Mouse (Mus musculus) adrenal gland, adult 2 months (tissue): Measurements from ENCODE around the gene Cd3g. TPM values are rescaled to one million over a fixed set of nuclear protein-coding genes. Genes with fewer than 3 reads are reported as not detected.

Source experiments
- DNase-seq: peaks from one replicate; pipeline ENCODE4 v3.0.0; 2021
- long read RNA-seq: library from polyadenylated mRNA; stranded (forward); transcript quantifications from one replicate; pipeline ENCODE4 v2.0.0, GENCODE M21; 2021
- polyA plus RNA-seq: library from polyadenylated mRNA; depleted of rRNA; stranded (reverse); fragments of >200 nt; gene quantifications from 2 replicates; pipeline ENCODE4 v1.2.3, GENCODE M21; 2012; rRNA removed
- total RNA-seq, 2 experiments: library from RNA; stranded (reverse); gene quantifications; 2 replicates each; pipeline ENCODE4 v1.2.3; 2021

The Cd3g gene
- 1 to 10 TPM in 1 of 2 experiments, not detected in 1; 1.0 TPM for total RNA-seq
- polyA plus RNA-seq = 0.21 TPM in 1 of 2 replicates, not detected in the other
- long read RNA-seq, partial matches to known transcripts = 0 of 1 reads
- long read RNA-seq, other reads (novel, unspliced or antisense) = 0 of 1 reads

GRCm38 (mm10) chr9:44980242-44980641 is at the start of gene Cd3g:
TSS of gene Cd3g (minus strand) at chr9:44980431.
- no peak for DNase-seq

- DNase-seq = no peak
Observed at GRCm38 (mm10) chr9:45027376-45027775, 47.1 kb upstream of the Cd3g start.

- no peak for DNase-seq
Observed at GRCm38 (mm10) chr9:45024187-45024586, 44.0 kb upstream of the Cd3g start.

- DNase-seq = no peak
Observed at GRCm38 (mm10) chr9:45023638-45024037, 43.4 kb upstream of the Cd3g start.

GRCm38 (mm10) chr9:45022800-45023199 is 42.6 kb upstream of the Cd3g start:
- peak; percentile 40 for DNase-seq

DNA sequence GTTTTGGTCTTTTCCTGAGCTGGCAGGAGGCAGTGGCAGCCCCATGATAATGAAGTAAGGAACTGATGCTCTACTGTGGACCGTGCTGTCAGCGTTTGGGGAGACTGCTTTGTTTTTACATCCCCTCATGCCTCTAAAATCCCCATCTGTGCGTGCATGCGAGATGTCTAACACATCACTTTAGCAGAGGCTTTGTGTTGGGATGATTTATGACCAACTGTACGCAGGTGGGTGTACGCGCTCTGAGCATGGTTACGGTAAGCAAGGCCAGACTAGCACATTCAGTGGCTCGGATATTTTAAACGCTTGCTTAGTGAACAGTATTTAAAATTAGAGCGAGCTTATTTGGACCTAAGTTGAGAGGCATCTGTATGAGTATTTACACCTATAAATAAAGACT is 37.8 kb upstream of the Cd3g start:
- no peak for DNase-seq

- DNase-seq = no peak
Observed at GRCm38 (mm10) chr9:45015841-45016240, 35.6 kb upstream of the Cd3g start.

DNA sequence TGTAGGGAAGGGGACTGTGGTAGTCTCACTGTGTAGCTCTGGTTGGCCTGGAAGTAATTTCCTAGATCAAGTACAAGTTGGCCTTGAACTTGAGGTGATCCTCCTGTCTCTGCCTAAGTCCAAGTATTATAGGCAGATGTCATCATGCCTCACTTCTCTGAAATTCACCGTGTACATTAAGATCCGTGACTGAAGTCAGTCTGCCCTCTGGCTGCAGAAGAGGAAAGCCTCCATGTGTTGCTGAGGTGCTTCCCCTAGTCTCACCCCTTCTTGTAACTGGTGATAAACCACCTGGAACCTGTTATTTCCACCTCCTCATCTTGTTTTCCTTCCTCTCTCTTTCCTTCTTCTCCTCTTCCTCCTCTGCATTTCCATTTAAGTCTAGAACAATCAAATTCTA is 34.6 kb upstream of the Cd3g start:
- no peak for DNase-seq

- no peak for DNase-seq
Observed at GRCm38 (mm10) chr9:45011291-45011690, 31.1 kb upstream of the Cd3g start.

DNA sequence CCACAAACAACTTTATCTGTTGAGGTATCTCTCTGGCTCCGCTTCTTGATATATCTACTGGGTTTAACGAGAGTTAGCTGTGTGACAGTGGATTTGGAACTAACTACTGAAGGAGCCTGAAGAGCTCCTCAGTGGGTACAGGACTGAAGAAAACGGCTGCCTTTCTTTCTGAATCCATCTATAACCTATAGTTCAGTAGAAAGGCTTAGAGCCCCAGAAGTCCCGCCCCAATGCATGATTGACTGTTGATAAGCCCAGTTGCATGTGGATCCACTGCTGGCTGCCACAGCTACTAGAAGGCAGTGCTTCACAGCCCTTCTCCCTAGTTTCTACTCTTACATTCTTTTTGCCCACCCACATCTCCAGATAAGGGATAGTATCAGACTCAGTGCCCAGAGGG is 30.2 kb upstream of the Cd3g start:
- no peak for DNase-seq

- DNase-seq = no peak
Observed at GRCm38 (mm10) chr9:45009180-45010078, 29.2 kb upstream of the Cd3g start, which contains the start of gene Cd3e. TSS of gene Cd3e (minus strand) at chr9:45009627.

GRCm38 (mm10) chr9:45008342-45008741 is 28.1 kb upstream of the Cd3g start:
- no peak for DNase-seq

- DNase-seq = no peak
Observed at GRCm38 (mm10) chr9:45007404-45007803, 27.2 kb upstream of the Cd3g start.

DNA sequence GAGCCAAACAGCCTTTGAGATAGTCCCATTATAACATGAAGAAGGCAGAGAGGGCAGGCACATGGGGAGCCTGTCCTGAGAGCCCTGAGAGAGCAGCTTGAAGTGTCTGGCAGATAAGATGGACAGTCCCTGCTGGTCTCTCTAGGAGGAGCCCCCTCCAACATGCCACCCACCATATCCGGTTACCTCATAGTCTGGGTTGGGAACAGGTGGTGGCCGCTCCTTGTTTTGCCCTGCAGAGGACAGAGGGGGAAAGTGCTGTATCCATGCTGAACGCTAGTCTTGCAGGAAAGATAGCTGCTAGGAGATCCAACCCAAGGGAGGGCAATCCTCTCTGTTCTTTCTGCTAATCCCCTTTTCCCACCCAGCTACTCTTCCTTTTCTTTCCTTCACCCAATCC is 20.0 kb upstream of the Cd3g start:
- DNase-seq = no peak

GRCm38 (mm10) chr9:44999776-45000175 is 19.5 kb upstream of the Cd3g start:
- DNase-seq = no peak

DNA sequence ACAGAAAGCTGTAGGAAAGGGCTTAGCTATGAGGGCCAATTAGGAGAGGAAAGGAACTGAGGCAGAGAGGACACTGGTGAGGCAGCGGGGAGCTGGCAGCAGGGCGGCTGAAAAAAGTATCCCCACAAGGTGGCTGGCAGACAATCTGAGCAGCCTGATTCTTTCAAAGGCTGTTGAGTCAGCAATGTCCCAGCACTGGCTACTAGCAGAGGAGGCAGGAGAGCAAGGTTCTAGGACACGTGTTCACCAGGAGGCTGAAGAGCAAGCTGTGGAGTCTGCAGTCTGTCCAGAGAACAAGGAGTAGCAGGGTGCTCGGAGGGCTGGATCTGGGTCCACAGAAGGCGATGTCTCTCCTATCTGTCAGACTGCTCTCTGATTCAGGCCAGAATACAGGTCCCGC is 18.9 kb upstream of the Cd3g start:
- peak; percentile 17 for DNase-seq

DNA sequence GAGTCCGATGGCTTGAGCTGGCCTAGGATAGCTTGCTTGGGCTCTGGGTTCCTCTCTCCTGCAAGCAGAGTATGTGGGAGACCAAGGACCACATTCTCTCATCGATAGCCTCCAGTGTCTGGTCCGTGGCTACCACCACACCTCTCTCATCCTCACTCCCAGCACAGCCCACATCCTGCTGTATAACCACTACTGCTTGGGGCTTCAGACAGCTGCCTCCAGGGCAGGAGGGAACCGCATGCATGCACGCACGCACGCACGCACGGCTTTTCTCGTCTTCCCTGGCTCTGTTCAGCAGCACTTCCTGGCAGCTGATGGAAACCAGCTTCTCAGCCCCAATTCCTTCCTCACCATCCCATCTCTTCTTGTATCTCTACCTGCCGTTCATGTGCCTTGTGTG is 17.9 kb upstream of the Cd3g start:
- DNase-seq = no peak

GRCm38 (mm10) chr9:44996590-44996989 is 16.4 kb upstream of the Cd3g start:
- DNase-seq = no peak

- DNase-seq = no peak
Observed at GRCm38 (mm10) chr9:44994962-44995361, 14.7 kb upstream of the Cd3g start.

GRCm38 (mm10) chr9:44993268-44993667 is 13.0 kb upstream of the Cd3g start:
- DNase-seq = no peak

- DNase-seq = no peak
Observed at GRCm38 (mm10) chr9:44992271-44992670, 12.0 kb upstream of the Cd3g start.

GRCm38 (mm10) chr9:44991821-44992220 is 11.6 kb upstream of the Cd3g start:
- DNase-seq = no peak

DNA sequence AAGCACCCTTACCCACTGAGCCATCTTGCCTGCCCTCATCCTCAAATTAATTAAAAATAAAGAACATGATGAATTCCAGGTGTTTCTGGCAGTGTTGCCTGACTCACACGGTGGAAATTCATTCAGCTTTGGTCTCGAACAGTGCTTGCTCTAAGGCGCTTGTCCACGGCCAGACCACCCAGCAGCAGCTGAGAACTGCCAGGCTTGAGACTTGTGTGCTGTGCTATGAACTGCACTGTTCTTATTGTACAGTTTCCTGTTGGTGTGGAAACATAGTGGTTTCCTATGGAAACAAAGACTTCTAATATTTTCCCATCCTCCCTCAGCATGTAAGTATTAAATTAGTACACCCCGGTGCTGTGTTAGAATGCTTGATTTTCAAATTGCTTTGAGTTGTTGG is 6.7 kb upstream of the Cd3g start:
- DNase-seq = no peak
